Mouse (Mus musculus) heart, adult 2 months (tissue): Measurements from ENCODE around the gene Rrp9.

Experiments
- CTCF ChIP-seq: fragments of 200-600 bp; IDR thresholded peaks from 2 replicates; pipeline ENCODE4 v1.8.1; 2022; ENCODE audit warnings: antibody characterized with exemption, mild to moderate bottlenecking, moderate library complexity
- POLR2A ChIP-seq: fragments of 200-500 bp; IDR thresholded peaks from 2 replicates; pipeline ENCODE4 v1.6.1; 2011; ENCODE audit warnings: mild to moderate bottlenecking, low read depth, low read length, control low read depth; ENCODE audit not compliant: insufficient read depth

- TF ChIP-seq POLR2A (no peak), CTCF (no peak)
Observed at GRCm38 (mm10) chr9:106467746-106468145, 8.0 kb upstream of the Rrp9 start.
